Mouse (Mus musculus): Measurements from ENCODE around the gene Hdac9.

DNA sequence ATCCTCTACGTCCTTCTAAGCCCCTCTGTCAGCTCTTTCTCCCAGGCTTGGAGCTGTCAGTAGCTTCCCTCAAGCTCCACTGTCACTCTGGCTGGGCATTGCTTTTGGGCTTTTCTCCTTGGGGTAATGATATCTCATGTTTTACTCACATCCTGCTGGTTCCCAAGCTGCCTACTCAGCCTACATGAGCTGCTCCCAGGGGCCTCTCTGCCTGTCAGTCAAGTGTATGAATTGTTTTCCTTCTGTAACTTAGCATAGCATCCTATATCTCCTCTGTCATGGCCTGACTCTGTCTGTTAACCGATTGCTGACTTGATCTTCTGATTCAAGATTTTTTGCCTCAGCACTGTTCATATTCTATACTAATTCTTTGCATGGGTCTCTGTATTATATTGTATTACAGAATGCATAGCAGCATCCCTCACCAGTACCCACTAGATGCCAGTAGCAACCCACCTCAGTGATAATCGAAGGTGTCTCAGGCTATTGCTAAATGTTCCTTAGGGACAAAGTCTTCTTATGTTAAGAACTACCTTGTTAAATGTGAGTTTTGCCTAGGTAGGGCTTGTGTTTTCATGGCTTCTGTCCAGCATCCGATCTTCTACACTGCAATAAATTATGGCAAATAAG, 582.3 kb downstream of the Hdac9 start:
- no peak for TF ChIP-seq POLR2A (IDR thresholded peaks at IDR 0.05; ENCODE audit: borderline replicate concordance, low read depth, low read length)
- no peak for TF ChIP-seq CTCF (IDR thresholded peaks at IDR 0.05; ENCODE audit: low read depth, low read length)

Data from bone marrow macrophage, adult 2 months (primary cell).